Mouse (Mus musculus) liver, embryonic 14.5 days (tissue): Measurements from ENCODE around the gene Ttn.

Experiments used
- CTCF ChIP-seq: IDR thresholded peaks from 2 replicates; pipeline ENCODE4 v1.5.1; 2016; ENCODE audit warnings: antibody characterized with exemption, low read depth, control low read depth
- EP300 ChIP-seq: IDR thresholded peaks from 2 replicates; pipeline ENCODE4 v1.6.1; 2016; ENCODE audit warnings: antibody characterized with exemption, low read depth

DNA sequence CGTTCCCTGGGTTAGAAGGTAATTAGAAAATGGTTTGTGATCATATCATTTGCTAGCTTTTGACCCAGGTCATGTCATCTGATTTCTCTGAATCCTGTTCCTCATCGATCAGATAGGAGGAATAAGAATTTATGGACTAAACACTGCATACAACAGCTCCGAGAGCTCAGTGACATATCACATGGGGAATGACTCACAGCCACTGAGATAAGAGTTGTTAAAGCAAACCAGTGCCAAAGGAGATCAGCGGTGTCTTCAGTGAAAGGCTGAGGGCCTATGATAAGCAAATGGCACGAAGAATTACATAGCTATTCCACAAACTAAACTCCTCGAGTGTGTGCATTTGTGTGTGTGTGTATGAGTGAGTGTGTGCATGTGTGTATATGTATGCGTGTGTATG lies 54.0 kb downstream of the Ttn start:
- no peak for TF ChIP-seq CTCF
- TF ChIP-seq EP300: no peak
